Mouse (Mus musculus) G1E (cell line): ENCODE results near the gene Atg10.

Experiments
- CTCF ChIP-seq: IDR thresholded peaks from 2 replicates; pipeline ENCODE4 v1.5.1; 2012; ENCODE audit warnings: low read depth, low read length, inconsistent platforms, mixed read lengths
- GATA1 ChIP-seq: IDR thresholded peaks from 2 replicates; pipeline ENCODE4 v1.6.1; 2012; ENCODE audit warnings: borderline replicate concordance, low read length, inconsistent platforms, mixed read lengths
- GATA2 ChIP-seq: IDR thresholded peaks from 2 replicates; pipeline ENCODE4 v1.6.1; 2012; ENCODE audit warnings: low read depth, low read length, inconsistent platforms, borderline replicate concordance
- POLR2AphosphoS5 ChIP-seq: IDR thresholded peaks from 2 replicates; pipeline ENCODE4 v1.6.1; 2012; ENCODE audit warnings: low read depth, low read length, inconsistent platforms; ENCODE audit not compliant: insufficient replicate concordance
- TAL1 ChIP-seq: conservative IDR thresholded peaks from 2 replicates; pipeline ENCODE4 v1.6.1; 2012; ENCODE audit warnings: low read depth, low read length, inconsistent platforms, mixed read lengths

GRCm38 (mm10) chr13:90965996-90966395 is 257.8 kb downstream of the Atg10 start:
- TF ChIP-seq CTCF (no peak), TAL1 (no peak), POLR2AphosphoS5 (no peak), GATA1 (no peak), GATA2 (no peak)
